Mouse (Mus musculus) cerebellum, adult 2 months (tissue): ENCODE results near the gene Wtip. TPM values are rescaled to one million over a fixed set of nuclear protein-coding genes. Genes with fewer than 3 reads are reported as not detected.
A peak's percentile ranks its signal among the peaks of the same experiment; 100 is the strongest.

Experiments
- DNase-seq, 2 experiments: peaks; one replicate each; pipeline ENCODE4 v3.0.0; 2021
- H3K27ac ChIP-seq: fragments of 200-500 bp; 2 replicates; pipeline ENCODE4 v1.5.1; 2012; ENCODE audit warnings: low read length, control low read depth, inconsistent platforms; ENCODE audit not compliant: insufficient read depth
- H3K27me3 ChIP-seq: fragments of 200-500 bp; 2 replicates; pipeline ENCODE4 v1.6.1; 2012; ENCODE audit warnings: inconsistent platforms, mild to moderate bottlenecking, low read length, moderate library complexity; ENCODE audit not compliant: control insufficient read depth, insufficient read depth
- H3K4me1 ChIP-seq: fragments of 200-500 bp; 2 replicates; pipeline ENCODE4 v1.6.1; 2011; ENCODE audit warnings: low read length; ENCODE audit not compliant: control insufficient read depth, insufficient read depth
- H3K4me3 ChIP-seq: fragments of 200-500 bp; replicated peaks from 2 replicates; pipeline ENCODE3; 2011; ENCODE audit warnings: mild to moderate bottlenecking, low read depth, low read length, control low read depth; ENCODE audit not compliant: insufficient read depth
- CTCF ChIP-seq: fragments of 200-500 bp; IDR thresholded peaks from 2 replicates; pipeline ENCODE4 v1.5.1; 2011; ENCODE audit warnings: low read depth, mild to moderate bottlenecking, control low read depth, low read length, moderate library complexity, borderline replicate concordance; ENCODE audit not compliant: insufficient read depth
- POLR2A ChIP-seq: fragments of 200-500 bp; IDR thresholded peaks from 2 replicates; pipeline ENCODE4 v1.6.1; 2011; ENCODE audit warnings: low read length, control low read depth, borderline replicate concordance; ENCODE audit not compliant: insufficient read depth
- WGBS: fragments of 180-500 bp; shearing (Covaris S2); methylation state at CpG from one replicate; pipeline ENCODE4 v1.1.7; 2018; 5-methylcytosine and 5-hydroxymethylcytosine counted together
- polyA plus RNA-seq: library from polyadenylated mRNA; depleted of rRNA; stranded (reverse); fragments of >200 nt; gene quantifications from 2 replicates; pipeline ENCODE4 v1.2.3, GENCODE M21; 2012

The Wtip gene
- polyA plus RNA-seq, 1 experiment = 6.0 TPM

DNA sequence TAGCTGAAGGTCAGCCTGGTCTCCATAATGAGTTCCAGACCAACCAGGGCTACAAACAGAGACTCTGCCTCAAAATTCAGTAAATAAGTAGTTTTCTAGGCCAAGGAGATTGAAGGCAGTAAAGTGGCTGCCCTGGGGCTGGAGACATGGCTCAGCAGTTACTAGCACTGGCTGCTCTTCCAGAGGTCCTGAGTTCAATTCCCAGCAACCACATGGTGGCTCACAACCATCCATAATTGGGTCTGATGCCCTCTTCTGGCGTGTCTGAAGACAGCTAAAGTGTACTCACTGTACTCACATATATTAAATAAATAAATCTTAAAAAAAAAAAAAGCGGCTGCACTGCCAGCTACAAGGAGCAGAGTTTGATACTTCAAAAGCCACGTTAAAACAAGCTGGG lies 32.9 kb upstream of the Wtip start:
- 59% methylated on average over 3 of the region's 3 CpGs for WGBS

DNA sequence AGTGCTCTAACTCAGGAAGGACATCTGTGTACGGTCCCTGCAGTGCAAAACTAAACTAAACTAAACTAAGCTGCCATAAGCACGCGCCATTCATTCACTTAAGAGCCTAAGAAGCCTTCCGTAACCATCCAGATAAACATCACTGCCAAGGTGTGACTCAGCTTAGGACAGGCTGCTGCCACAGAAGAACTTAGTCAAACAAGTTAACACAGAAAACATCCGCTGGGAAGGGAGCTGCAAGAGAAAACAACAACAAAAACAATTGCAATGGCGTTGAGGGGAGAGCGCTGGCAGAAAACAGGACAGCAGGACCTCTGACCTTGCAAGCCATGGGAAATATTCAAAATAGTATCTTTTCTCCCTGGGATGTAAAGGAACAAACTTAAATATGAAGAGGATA lies 31.6 kb upstream of the Wtip start:
- WGBS = 86% methylated on average over 7 of the region's 7 CpGs
- Histone ChIP-seq H3K4me3 (no peak overlapping the region), H3K4me1 (peaks cover 2% of the 10 kb centered on the region; the same call in 1 of the 2 replicates), H3K27ac (no peak overlapping the region), H3K27me3 (no peaks in the 10 kb centered on the region)
- TF ChIP-seq CTCF (no peak), POLR2A (no peak)
- DNase-seq = no peak

More for the DNA sequence above, 32.9 kb upstream of the Wtip start:
- Histone ChIP-seq H3K27ac (no peak overlapping the region), H3K4me1 (peaks cover 2% of the 10 kb centered on the region; the same call in 1 of the 2 replicates), H3K27me3 (no peaks in the 10 kb centered on the region), H3K4me3 (no peak overlapping the region)
- TF ChIP-seq CTCF (no peak), POLR2A (no peak)
- DNase-seq = no peak

- DNase-seq = no peak
- Histone ChIP-seq H3K4me3 (no peak overlapping the region), H3K27me3 (no peaks in the 10 kb centered on the region), H3K27ac (no peak overlapping the region), H3K4me1 (no peaks in the 10 kb centered on the region)
- WGBS = 90% methylated on average over 3 of the region's 3 CpGs
- TF ChIP-seq CTCF (0 out of 2 replicates have a peak, but pooled peaks have one; percentile 8), POLR2A (no peak)
Observed at GRCm38 (mm10) chr7:34159167-34159566, 26.1 kb upstream of the Wtip start.

- 98% methylated on average over 3 of the region's 3 CpGs for WGBS
- DNase-seq = no peak
- H3K27me3 ChIP-seq = no peaks in the 10 kb centered on the region
- TF ChIP-seq POLR2A (no peak), CTCF (no peak)
- no peak overlapping the region for H3K27ac ChIP-seq
- H3K4me3 ChIP-seq = no peak overlapping the region
- no peaks in the 10 kb centered on the region for H3K4me1 ChIP-seq
Observed at GRCm38 (mm10) chr7:34157994-34158393, 24.9 kb upstream of the Wtip start.

DNA sequence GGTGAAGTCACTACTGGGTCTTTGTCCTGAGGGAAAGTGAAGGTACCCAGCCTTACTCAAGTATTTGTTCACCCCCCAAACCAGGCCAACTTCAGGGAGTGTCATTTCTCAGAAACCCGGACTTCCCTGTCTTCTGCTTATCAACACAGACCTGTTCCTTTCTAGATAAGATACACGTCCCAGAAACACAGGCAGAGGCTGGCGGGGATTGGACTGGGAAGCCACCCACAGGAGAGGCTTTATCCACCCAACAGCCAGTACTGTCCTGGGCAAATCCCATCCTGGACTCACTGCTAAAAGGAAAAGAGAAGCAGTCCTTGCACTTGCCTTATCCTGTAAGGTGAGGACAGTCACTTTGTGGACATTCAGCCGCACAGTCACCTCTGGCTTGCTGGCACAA lies 14.1 kb upstream of the Wtip start:
- TF ChIP-seq POLR2A (no peak), CTCF (no peak)
- Histone ChIP-seq H3K4me3 (no peak overlapping the region), H3K27me3 (no peaks in the 10 kb centered on the region), H3K4me1 (no peaks in the 10 kb centered on the region), H3K27ac (no peak overlapping the region)
- WGBS = 96% methylated on average over 4 of the region's 4 CpGs
- DNase-seq = no peak

DNA sequence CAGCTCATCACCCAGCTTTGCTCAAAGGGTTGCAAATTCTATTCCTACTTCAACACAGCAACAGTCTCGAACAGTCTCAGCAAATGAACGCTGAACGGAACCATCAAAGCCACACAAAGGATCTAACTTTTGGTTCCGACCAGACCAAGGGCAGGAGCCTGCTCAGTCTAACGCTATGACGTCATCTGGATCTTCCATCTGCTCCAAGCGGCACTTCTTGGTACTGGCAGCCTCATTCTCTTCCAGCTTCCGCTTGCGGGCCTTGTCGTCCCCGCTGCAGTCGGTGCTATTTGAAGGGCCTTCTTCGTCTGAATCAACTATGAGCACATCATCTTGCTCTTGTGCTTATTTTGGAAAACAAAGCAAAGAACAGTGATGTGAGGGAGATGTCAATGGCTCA lies 8.1 kb upstream of the Wtip start:
- no peaks in the 10 kb centered on the region for H3K4me1 ChIP-seq
- H3K27me3 ChIP-seq = no peaks in the 10 kb centered on the region
- DNase-seq = no peak
- no peak overlapping the region for H3K27ac ChIP-seq
- no peak for TF ChIP-seq POLR2A
- no peak for TF ChIP-seq CTCF
- H3K4me3 ChIP-seq = no peak overlapping the region
- WGBS = 89% methylated on average over 13 of the region's 13 CpGs

- Histone ChIP-seq H3K4me1 (no peaks in the 10 kb centered on the region), H3K27me3 (no peaks in the 10 kb centered on the region), H3K4me3 (no peak overlapping the region), H3K27ac (no peak overlapping the region)
- TF ChIP-seq POLR2A (no peak), CTCF (no peak)
- DNase-seq = no peak
- 91% methylated on average over 6 of the region's 6 CpGs for WGBS
Observed at GRCm38 (mm10) chr7:34139493-34139892, 6.4 kb upstream of the Wtip start.

- no peaks in the 10 kb centered on the region for H3K27me3 ChIP-seq
- no peak overlapping the region for H3K4me3 ChIP-seq
- H3K4me1 ChIP-seq = no peaks in the 10 kb centered on the region
- WGBS = 80% methylated on average over 2 of the region's 2 CpGs
- no peak for DNase-seq
- TF ChIP-seq CTCF (no peak), POLR2A (no peak)
- H3K27ac ChIP-seq = no peak overlapping the region
Observed at GRCm38 (mm10) chr7:34134336-34134735, 1.3 kb upstream of the Wtip start.
